Mouse (Mus musculus): ENCODE measurements at regions not wholly inside any gene's neighbourhood (a gene's known extent, or its start where the extent isn't known, plus 50 kb on each side); places are given as distances from the start of the nearest gene placed in this dataset.

GRCm38 (mm10) chr2:101263934-101264333 is 360.6 kb upstream of the Rag2 start:
- DNase-seq (ENCODE audit: extremely low read depth) = no peak
- H3K9me3 ChIP-seq (replicated peaks; ENCODE audit: low read length) = no peaks in the 10 kb centered on the region
- dilution Hi-C loops (cut with MboI; ENCODE audit: extremely low pct_ligation_motif_present, extremely low pct_unique_long_range_greater_than_20kb, low sequenced_read_pairs) = no loop called here
- H3K9ac ChIP-seq (ENCODE audit: insufficient read depth, low read depth) = no peak overlapping the region
- TF ChIP-seq ZKSCAN1 (IDR thresholded peaks at IDR 0.05; ENCODE audit: borderline replicate concordance, low read depth, low read length) (no peak), IRF4 (IDR thresholded peaks at IDR 0.05; ENCODE audit: low read depth, low read length) (no peak), HCFC1 (IDR thresholded peaks at IDR 0.05; ENCODE audit: low read depth, low read length) (no peak)
- H3K27me3 ChIP-seq (replicated peaks) = no peaks in the 10 kb centered on the region
- no peaks in the 10 kb centered on the region for H3K36me3 ChIP-seq (replicated peaks in 1 of 2; ENCODE audit: control insufficient read depth in 1 of 2, insufficient read depth in 1 of 2, low read length in 1 of 2)
- no peaks in the 10 kb centered on the region for H3K79me2 ChIP-seq (replicated peaks; ENCODE audit: control insufficient read depth, extremely low read depth, insufficient read depth, poor library complexity, severe bottlenecking)
- no peak overlapping the region for H3K4me3 ChIP-seq (replicated peaks in 1 of 3; ENCODE audit: low read depth in 2 of 3, low read length in 2 of 3, poor library complexity in 1 of 3)
- no peak overlapping the region for H3K27ac ChIP-seq (ENCODE audit: insufficient read depth, low read depth)
- no peaks in the 10 kb centered on the region for H3K4me1 ChIP-seq (ENCODE audit: control insufficient read depth in 1 of 2, insufficient read depth in 2 of 2)
- in situ Hi-C loops (cut with MboI; ENCODE audit: low pct_ligation_motif_present, low pct_unique_long_range_greater_than_20kb, low sequenced_read_pairs) = no loop called here
- no peak overlapping the region for H3K4me2 ChIP-seq (ENCODE audit: insufficient read depth, low read depth, poor library complexity, severe bottlenecking)

- dilution Hi-C loops (cut with MboI; ENCODE audit: extremely low pct_ligation_motif_present, extremely low pct_unique_long_range_greater_than_20kb, low sequenced_read_pairs) = no loop called here
- Histone ChIP-seq H3K4me1 (ENCODE audit: control insufficient read depth in 1 of 2, insufficient read depth in 2 of 2) (no peaks in the 10 kb centered on the region), H3K4me2 (ENCODE audit: insufficient read depth, low read depth, poor library complexity, severe bottlenecking) (no peak overlapping the region), H3K4me3 (replicated peaks in 1 of 3; ENCODE audit: low read depth in 2 of 3, low read length in 2 of 3, poor library complexity in 1 of 3) (no peak overlapping the region), H3K36me3 (replicated peaks in 1 of 2; ENCODE audit: control insufficient read depth in 1 of 2, insufficient read depth in 1 of 2, low read length in 1 of 2) (no peaks in the 10 kb centered on the region), H3K79me2 (replicated peaks; ENCODE audit: control insufficient read depth, extremely low read depth, insufficient read depth, poor library complexity, severe bottlenecking) (no peaks in the 10 kb centered on the region), H3K9me3 (replicated peaks; ENCODE audit: low read length) (no peaks in the 10 kb centered on the region), H3K27me3 (replicated peaks) (no peaks in the 10 kb centered on the region), H3K9ac (ENCODE audit: insufficient read depth, low read depth) (no peak overlapping the region), H3K27ac (ENCODE audit: insufficient read depth, low read depth) (no peak overlapping the region)
- in situ Hi-C loops (cut with MboI; ENCODE audit: low pct_ligation_motif_present, low pct_unique_long_range_greater_than_20kb, low sequenced_read_pairs) = no loop called here
- no peak for DNase-seq (ENCODE audit: extremely low read depth)
- TF ChIP-seq MYC (IDR thresholded peaks at IDR 0.05; ENCODE audit: low read depth, low read length) (no peak), POLR2AphosphoS2 (IDR thresholded peaks at IDR 0.05; ENCODE audit: low read depth, low read length) (no peak), POLR2A (IDR thresholded peaks at IDR 0.05; ENCODE audit: low read depth, low read length) (no peak), NRF1 (IDR thresholded peaks at IDR 0.05; ENCODE audit: low read depth, low read length) (no peak), TCF12 (IDR thresholded peaks at IDR 0.05; ENCODE audit: low read depth, low read length) (no peak), EP300 (IDR thresholded peaks at IDR 0.05; ENCODE audit: low read length) (no peak), UBTF (IDR thresholded peaks at IDR 0.05; ENCODE audit: low read depth, low read length) (no peak), JUND (conservative IDR thresholded peaks at IDR 0.05; ENCODE audit: low read depth, low read length) (no peak), MXI1 (IDR thresholded peaks at IDR 0.05; ENCODE audit: low read depth, low read length) (no peak), ZNF384 (IDR thresholded peaks at IDR 0.05; ENCODE audit: low read depth, low read length) (no peak), CHD1 (IDR thresholded peaks at IDR 0.05; ENCODE audit: low read depth, low read length) (no peak), KAT2A (IDR thresholded peaks at IDR 0.05; ENCODE audit: insufficient replicate concordance, low read length) (no peak), CHD2 (IDR thresholded peaks at IDR 0.05; ENCODE audit: low read length) (no peak), TBP (conservative IDR thresholded peaks at IDR 0.05; ENCODE audit: low read depth, low read length) (no peak), NELFE (IDR thresholded peaks at IDR 0.05; ENCODE audit: low read depth, low read length) (no peak), SIN3A (IDR thresholded peaks at IDR 0.05; ENCODE audit: low read length) (no peak), USF1 (IDR thresholded peaks at IDR 0.05; ENCODE audit: low read depth, low read length) (no peak), MEF2A (IDR thresholded peaks at IDR 0.05; ENCODE audit: borderline replicate concordance, low read depth, low read length) (no peak)
These were observed 357.7 kb upstream of the Rag2 start for GRCm38 (mm10) chr2:101266685-101267374.

Data from CH12.LX (cell line).